Mouse (Mus musculus) cerebellum, postnatal 14 days (tissue): ENCODE measurements around the gene Catsper2.

Experiments used
- DNase-seq, 2 experiments: peaks; one replicate each; pipeline ENCODE4 v3.0.0; 2021; ENCODE audit warnings: mixed read lengths in 2 of 2

The Catsper2 gene

DNA sequence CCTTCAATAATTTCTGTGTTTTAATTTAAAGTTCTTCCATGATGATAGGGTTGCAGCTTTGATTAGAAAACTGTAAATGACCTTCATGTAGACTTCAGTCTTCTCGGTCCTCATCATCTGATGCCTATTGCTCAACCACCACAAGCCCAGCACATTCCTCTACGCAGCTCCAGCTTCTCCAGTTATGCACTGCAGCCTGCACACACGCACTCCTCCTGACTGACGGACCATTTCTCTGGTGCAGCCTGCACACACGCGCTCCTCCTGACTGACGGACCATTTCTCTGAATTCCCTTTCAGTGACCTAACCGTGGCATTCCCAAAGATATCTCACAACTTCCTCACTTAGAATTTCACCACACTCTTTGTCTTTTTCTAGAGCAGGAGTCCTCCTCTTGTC lies 60.4 kb downstream of the Catsper2 start:
- no peak for DNase-seq
